In the genomic region with DNA sequence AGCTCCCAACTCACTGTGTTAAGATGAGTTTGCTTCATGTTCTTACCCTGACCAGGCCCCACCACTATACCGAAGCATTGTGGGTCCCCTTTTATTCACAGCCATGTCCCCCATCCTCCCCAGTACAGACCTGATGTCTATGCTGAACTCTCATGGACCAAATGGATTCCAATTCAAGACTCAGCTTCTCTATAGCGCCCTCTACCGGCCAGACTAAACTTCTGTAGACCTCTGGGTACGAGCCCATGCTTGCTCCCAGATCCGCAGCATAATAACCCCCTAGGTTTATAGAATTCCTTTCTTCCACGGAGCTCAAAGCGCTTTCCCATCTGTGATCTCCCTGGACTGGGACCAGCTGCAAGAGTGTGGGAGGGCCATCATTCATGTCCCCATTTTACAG, we compare ENCODE assay signal across 9 mouse cellular contexts. TPM values are rescaled to one million over a fixed set of nuclear protein-coding genes. Genes with fewer than 3 reads are reported as not detected.
DNase-seq lines count a peak whose midpoint lies in the region; ATAC-seq and TF ChIP-seq lines count a peak whose summit lies in the region.
"Had no signal": no experiment of that assay in that cellular context is flagged by ENCODE, and none has a peak within 500 bp of the region (broad histone marks: within the 10 kb centered on the region; RNA-seq: fewer than 3 reads in every experiment).

No protein-coding gene starts in this region.

- no peak for ATAC-seq in CD4-positive, CD25-positive, alpha-beta regulatory T cell, adult 4 months

- peaks cover 47% of the 10 kb centered on the region for H3K27me3 ChIP-seq in heart, embryonic 10.5 days (ENCODE audit: insufficient read depth, poor library complexity, severe bottlenecking)

- H3K4me3 ChIP-seq in heart, embryonic 10.5 days = no peak overlapping the region

- TF ChIP-seq CTCF in brain, embryonic 14.5 days (IDR thresholded peaks at IDR 0.05; ENCODE audit: borderline replicate concordance, extremely low read depth, insufficient read depth, insufficient read length) = peak; percentile 59; the same call in 1 of the 2 replicates

- TF ChIP-seq POLR2A in brain, embryonic 14.5 days (IDR thresholded peaks at IDR 0.05; ENCODE audit: borderline replicate concordance, extremely low read depth, insufficient read depth, insufficient read length, poor library complexity, severe bottlenecking) = no peak

- WGBS in heart, embryonic 10.5 days = 33% methylated on average over 7 of the region's 7 CpGs

- no peaks in the 10 kb centered on the region for H3K9me3 ChIP-seq in heart, embryonic 10.5 days

- DNase-seq in CD4-positive, CD25-positive, alpha-beta regulatory T cell, adult 2 months (ENCODE audit: low read depth, low spot score) = peak; percentile 60
- peak; percentile 27 to 47 for DNase-seq in layer of hippocampus, postnatal 10 days (ENCODE audit: low spot score in 2 of 2)
- no peak for DNase-seq in layer of hippocampus, adult 8-10 months (ENCODE audit: low spot score in 2 of 2)
- peak; percentile 43 for DNase-seq in brain, embryonic 14.5 days (ENCODE audit: low read depth)
- peak; percentile 63 for DNase-seq in lung, postnatal 14 days
- no peak for DNase-seq in gastrocnemius, postnatal 25 days
- no peak for DNase-seq in heart, embryonic 10.5 days (ENCODE audit: low spot score)

- 0 out of 2 replicates have a peak, but pooled peaks cover 2% of the 10 kb centered on the region for H3K36me3 ChIP-seq in heart, embryonic 10.5 days

- peaks cover 30% of the 10 kb centered on the region for H3K4me1 ChIP-seq in heart, embryonic 10.5 days

- no peak overlapping the region for H3K27ac ChIP-seq in heart, embryonic 10.5 days
- H3K27ac ChIP-seq: macrophage had no signal

RNA-seq across cellular contexts. Expression of a gene that starts 7.2 kb away (rescaled TPM):
- polyA plus RNA-seq in CD4-positive, CD25-positive, alpha-beta regulatory T cell, adult 4 months (2017; shearing (Covaris generic)) = not detected
- total RNA-seq in layer of hippocampus, postnatal 10 days (2021) = 10 to 100 TPM; 10.2 to 10.3 TPM
- total RNA-seq in layer of hippocampus, adult 8-10 months (2022) = 1 to 10 TPM; 2.4 to 3.6 (median 2.8) TPM
- 21.3 and 29.0 TPM in 2 replicates for polyA plus RNA-seq in brain, embryonic 14.5 days (2012; rRNA removed)
- under 1 TPM in 1 of 2 experiments, not detected in 1; 0.29 TPM for total RNA-seq in gastrocnemius, postnatal 25 days (2021)
- polyA plus RNA-seq in heart, embryonic 10.5 days (2016; fragmentation: Nextera tagmentation; extraction: Ambion mirVana) = 0.62 and 1.2 TPM in 2 replicates
- polyA plus RNA-seq: macrophage had no signal

RNA-seq across cellular contexts. Expression of a gene that starts 37.7 kb away (rescaled TPM):
- not detected for polyA plus RNA-seq in CD4-positive, CD25-positive, alpha-beta regulatory T cell, adult 4 months (2017; shearing (Covaris generic))
- total RNA-seq in layer of hippocampus, postnatal 10 days (2021) = not detected
- total RNA-seq in layer of hippocampus, adult 8-10 months (2022) = not detected
- polyA plus RNA-seq in brain, embryonic 14.5 days (2012; rRNA removed) = 0.11 and 0.19 TPM in 2 replicates
- total RNA-seq in gastrocnemius, postnatal 25 days (2021) = under 1 TPM; 0.35 to 0.51 TPM
- 0.11 and 0.44 TPM in 2 replicates for polyA plus RNA-seq in heart, embryonic 10.5 days (2016; fragmentation: Nextera tagmentation; extraction: Ambion mirVana)
- polyA plus RNA-seq: macrophage had no signal

RNA-seq across cellular contexts. Expression of a gene that starts 55.0 kb away (rescaled TPM):
- polyA plus RNA-seq in CD4-positive, CD25-positive, alpha-beta regulatory T cell, adult 4 months (2017; shearing (Covaris generic)) = not detected
- total RNA-seq in layer of hippocampus, postnatal 10 days (2021) = not detected
- not detected for total RNA-seq in layer of hippocampus, adult 8-10 months (2022)
- 0.03 TPM in 1 of 2 replicates, not detected in the other for polyA plus RNA-seq in brain, embryonic 14.5 days (2012; rRNA removed)
- not detected for total RNA-seq in gastrocnemius, postnatal 25 days (2021)
- polyA plus RNA-seq in heart, embryonic 10.5 days (2016; fragmentation: Nextera tagmentation; extraction: Ambion mirVana) = 0.93 and 1.3 TPM in 2 replicates
- polyA plus RNA-seq: macrophage had no signal

RNA-seq across cellular contexts. Expression of a gene that starts 59.7 kb away (rescaled TPM):
- polyA plus RNA-seq in CD4-positive, CD25-positive, alpha-beta regulatory T cell, adult 4 months (2017; shearing (Covaris generic)) = not detected
- total RNA-seq in layer of hippocampus, postnatal 10 days (2021) = under 1 TPM; 0.11 to 0.16 TPM
- under 1 TPM in 1 of 4 experiments, not detected in 3; 0.33 TPM for total RNA-seq in layer of hippocampus, adult 8-10 months (2022)
- polyA plus RNA-seq in brain, embryonic 14.5 days (2012; rRNA removed) = 0.10 TPM in 1 of 2 replicates, not detected in the other
- 1,000 to 10,000 TPM in 1 of 2 experiments, 100 to 1,000 TPM in 1; 347 to 1,168 TPM for total RNA-seq in gastrocnemius, postnatal 25 days (2021)
- 61.5 and 132 TPM in 2 replicates for polyA plus RNA-seq in heart, embryonic 10.5 days (2016; fragmentation: Nextera tagmentation; extraction: Ambion mirVana)
- polyA plus RNA-seq: macrophage had no signal

RNA-seq across cellular contexts. Expression of a gene that starts 59.8 kb away (rescaled TPM):
- under 1 TPM in 1 of 2 experiments, not detected in 1; 0.34 TPM for polyA plus RNA-seq in CD4-positive, CD25-positive, alpha-beta regulatory T cell, adult 4 months (2017; shearing (Covaris generic))
- 1 to 10 TPM; 2.5 to 2.7 TPM for total RNA-seq in layer of hippocampus, postnatal 10 days (2021)
- 1 to 10 TPM; 1.3 to 2.7 (median 2.2) TPM for total RNA-seq in layer of hippocampus, adult 8-10 months (2022)
- 4.1 and 6.4 TPM in 2 replicates for polyA plus RNA-seq in brain, embryonic 14.5 days (2012; rRNA removed)
- 1 to 10 TPM; 1.3 to 2.0 TPM for total RNA-seq in gastrocnemius, postnatal 25 days (2021)
- 5.2 and 6.3 TPM in 2 replicates for polyA plus RNA-seq in heart, embryonic 10.5 days (2016; fragmentation: Nextera tagmentation; extraction: Ambion mirVana)

Comparison
In these comparisons a context has a peak if more than half of its experiments do, and no peak if none do; other contexts are left out.
1. DNase-seq: peak in CD4-positive, CD25-positive, alpha-beta regulatory T cell, adult 2 months (single experiment), layer of hippocampus, postnatal 10 days (2 of 2), brain, embryonic 14.5 days (single experiment) and lung, postnatal 14 days (single experiment); none in layer of hippocampus, adult 8-10 months (0 of 2), gastrocnemius, postnatal 25 days (single experiment) and heart, embryonic 10.5 days (single experiment).